Mouse (Mus musculus): ENCODE measurements around the gene Smco1.
"Not testable (repeated sequence)": the region's sequence is repeated elsewhere in the genome, so short reads cannot be mapped to it uniquely, and the experiment has no call there.

The Smco1 gene

DNA sequence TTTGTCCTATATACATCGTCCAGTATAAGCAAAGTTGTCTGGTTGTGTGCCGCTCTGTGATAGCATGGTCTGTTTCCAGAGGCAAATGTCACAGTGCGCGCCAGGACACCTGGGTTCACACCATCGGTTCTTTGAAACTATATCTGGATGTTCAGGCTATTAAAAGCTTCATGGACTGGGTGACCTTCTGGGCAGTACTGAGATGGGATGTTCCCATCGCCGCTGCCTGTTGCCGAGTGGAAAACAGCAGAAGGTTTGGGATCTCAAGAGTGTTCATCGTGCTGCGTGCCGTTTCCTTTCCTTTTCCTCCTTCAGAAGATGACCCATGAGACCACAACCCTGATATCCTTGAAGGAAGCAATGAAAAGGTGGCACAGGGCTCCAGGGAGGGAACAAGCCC, at the start of gene Smco1:
Smco1 (plus strand) TSS at position 178 of the 400 bp plus-strand sequence.
- no peak for DNase-seq (ENCODE audit: low spot score in 2 of 2)

DNA sequence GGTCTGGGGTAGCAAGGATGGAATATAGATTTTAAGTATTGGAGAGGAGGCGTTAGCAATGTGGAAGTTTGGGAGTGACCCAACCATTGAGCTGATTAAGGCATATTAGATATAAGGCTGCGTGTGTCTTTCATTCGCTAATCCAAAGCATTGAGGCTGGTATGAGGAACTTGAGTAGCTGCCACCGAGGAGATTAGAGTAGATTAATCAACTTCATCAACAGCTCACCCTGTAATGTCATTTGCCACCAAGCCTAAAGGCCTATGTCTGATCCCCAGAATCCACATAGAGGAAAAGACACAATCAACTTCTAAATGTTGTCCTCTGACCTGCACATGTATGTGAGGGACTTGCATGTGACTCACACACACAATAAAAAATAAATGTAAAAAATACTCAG, 49.5 kb upstream of the Smco1 start:
- no peak for DNase-seq (ENCODE audit: low spot score in 2 of 2)

DNA sequence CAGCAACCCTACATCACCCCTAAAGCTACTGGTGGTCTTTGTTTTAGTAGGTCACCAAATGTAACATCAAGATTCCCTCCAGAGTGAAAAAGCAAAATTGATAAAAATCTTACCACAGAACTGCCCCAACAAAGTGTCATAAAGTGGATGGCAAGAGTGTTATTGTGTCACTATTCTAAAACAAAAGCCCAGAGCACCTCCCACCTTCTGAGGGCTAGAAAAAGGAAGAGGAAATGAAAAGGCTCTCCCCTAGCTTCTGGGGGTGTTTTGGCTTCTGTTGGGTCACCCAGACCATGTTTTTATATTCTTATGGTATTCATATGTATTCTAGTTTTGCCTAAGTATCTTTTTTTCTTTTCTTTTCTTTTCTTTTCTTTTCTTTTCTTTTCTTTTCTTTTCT, 48.9 kb upstream of the Smco1 start:
- DNase-seq (ENCODE audit: low spot score in 2 of 2): no peak

DNA sequence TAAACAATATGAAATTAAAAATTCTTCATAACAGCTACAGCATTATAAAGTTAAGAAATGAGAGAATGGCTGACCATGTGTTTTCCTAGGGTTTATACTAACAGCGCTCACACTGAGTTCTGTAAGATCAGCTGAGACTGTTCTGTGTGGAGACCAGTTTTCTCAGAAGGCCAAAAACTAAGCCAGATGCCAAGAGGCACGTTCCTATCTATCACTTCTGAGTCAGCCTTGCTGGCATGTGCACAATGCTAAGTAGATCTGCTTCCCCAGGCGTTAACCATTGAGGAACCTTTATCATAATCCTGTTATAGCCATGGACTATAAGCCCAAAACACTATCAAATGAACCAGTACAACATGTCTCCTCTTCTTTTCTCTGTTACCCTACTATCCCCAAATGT, 39.2 kb upstream of the Smco1 start:
- not testable (repeated sequence) for DNase-seq (ENCODE audit: low spot score in 2 of 2)

DNA sequence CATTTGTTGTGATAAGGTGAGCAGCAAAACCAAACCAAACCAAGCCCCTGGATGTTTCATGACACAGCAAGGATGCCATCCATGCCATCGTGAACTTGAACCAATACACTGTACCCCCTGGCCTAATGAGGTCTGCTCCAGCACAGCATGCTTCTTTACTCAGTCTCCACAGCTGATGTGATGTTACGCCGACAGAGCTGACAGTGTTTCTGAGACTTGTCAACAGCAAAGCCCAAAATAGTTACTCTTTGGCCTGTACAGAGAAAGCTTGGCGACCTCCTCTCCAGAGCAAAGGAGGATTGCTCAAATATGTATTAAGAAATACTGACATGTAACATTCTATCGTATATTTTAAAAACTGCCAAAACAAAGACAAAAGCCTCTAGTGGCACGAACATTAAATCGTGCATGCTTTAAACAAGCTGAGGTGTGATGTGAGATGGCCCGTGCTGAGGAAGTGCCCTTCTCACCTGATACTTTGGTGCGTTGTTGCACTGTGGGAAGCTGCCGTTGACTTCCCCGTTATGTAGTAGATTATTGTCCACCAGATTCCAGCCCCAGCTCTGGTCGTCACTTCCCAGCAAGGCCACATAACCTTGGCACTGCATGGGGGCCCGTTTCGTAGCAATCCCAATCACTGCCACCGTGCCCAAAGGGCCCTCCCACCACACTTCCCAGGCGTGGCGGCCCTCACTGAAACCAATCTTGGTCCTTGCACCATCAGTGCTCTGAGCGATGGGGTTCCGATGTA, 33.2 kb upstream of the Smco1 start:
- DNase-seq (ENCODE audit: low spot score in 2 of 2): no peak

DNA sequence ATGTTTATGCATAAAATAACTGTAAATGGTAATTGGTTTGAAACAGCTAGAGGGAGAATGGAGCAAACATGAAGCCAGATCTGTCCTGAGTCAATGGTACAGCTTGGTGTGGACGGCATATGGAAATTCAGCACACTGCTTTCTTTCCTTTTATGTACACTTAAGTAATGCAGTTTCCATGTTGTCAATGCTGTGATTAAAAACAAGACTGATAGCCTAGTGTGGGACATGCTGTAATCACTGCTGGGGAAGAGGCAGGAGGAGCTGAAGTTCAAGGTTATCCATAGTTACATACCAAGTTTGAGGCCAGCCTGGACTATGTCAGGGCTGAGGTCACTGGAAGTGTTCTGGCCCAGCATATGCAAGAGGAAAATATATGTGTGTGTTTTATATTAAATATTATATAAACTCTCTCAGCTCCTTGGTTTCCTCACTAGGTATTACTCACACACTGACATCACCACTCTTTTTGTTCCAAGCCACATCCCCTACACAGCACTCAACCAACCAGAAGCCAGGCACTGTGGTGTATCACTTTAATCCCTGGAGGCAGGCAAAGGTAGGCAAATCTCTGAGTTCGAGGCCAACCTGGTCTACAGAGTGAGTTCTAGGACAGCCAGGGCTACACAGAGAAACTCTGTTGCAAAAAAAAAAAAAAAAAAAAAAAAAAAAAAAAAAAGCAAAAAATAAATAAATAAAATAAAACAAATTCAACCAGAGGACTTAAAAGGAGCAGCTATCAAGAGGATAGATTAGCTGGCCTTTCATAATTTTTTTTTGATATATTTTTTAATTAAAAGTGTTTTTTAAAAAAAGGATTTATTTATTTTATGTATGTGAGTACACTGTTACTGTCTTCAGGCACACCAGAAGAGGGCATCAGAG, 31.6 kb upstream of the Smco1 start:
- DNase-seq (ENCODE audit: low spot score in 2 of 2): no peak

DNA sequence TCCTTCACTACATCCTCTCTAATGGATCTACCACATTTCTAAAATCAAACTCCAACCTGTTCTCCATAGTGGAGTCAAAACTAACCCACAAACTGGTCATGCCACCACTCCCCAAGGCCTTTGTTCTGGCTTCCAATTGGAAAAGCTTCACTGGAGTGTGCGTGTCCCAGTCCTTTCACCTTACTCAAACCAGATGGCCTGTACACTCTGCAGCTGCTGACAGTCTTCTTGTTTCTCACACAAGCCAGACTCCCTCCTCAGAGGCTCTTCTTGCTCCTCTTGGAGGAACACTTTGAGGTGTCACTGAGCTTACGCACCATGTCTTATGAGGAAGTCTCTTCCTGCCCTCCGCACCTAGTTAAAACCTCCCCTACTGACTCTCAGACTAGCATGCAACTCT, 27.4 kb upstream of the Smco1 start:
- no peak for DNase-seq (ENCODE audit: low spot score in 2 of 2)

DNA sequence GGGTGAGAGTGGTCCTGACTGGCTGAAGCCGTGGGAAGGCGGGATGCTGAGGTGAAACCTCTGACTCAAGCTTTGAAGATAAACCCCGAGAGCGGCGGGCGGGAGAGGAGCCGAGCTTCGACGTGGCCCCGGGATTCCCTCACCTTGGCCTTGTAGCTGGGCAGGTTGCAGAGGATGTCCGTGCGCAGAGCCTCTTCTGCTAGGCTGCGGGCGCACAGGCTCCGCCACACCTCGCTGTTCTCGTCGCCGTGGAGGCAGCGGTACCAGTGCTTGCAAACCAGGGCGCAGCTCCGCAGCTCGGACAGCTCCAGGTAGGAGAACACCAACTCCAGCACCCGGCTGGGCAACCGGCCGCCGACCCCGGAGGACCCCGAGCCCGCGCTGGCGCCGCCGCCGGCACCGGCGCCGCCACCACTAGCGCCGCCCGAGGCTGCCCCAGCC, 24.9 kb upstream of the Smco1 start:
- peak; percentile 34 to 40 for DNase-seq (ENCODE audit: low spot score in 2 of 2)

DNA sequence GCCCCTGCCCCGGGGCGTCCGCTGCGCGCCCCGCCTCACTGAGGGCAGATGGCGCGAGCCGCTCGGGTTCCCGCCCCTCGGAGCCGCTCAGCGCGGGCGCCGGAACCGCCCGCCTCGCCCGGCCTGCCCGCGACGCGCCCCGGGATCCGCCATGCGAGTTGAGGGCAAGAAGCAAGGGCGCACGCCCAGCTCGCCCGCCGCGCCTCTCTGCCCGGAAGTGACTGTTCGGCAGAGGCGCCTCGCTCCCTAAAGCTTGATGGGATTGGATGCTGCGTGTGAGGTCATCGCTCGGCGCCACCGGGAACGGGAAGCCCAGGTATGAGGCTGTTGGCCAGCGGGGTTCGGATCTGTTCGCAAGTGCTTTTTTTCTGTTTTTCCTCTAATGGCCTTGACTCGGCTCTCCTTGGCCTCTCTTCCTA, 24.3 kb upstream of the Smco1 start, which contains the start of the genes Fbxo45 and Wdr53:
Fbxo45 (minus strand) TSS at position 207 of the 419 bp plus-strand sequence.
Wdr53 (plus strand) TSS at position 276 of the 419 bp plus-strand sequence.
- peak; percentile 93 to 97 for DNase-seq (ENCODE audit: low spot score in 2 of 2)

DNA sequence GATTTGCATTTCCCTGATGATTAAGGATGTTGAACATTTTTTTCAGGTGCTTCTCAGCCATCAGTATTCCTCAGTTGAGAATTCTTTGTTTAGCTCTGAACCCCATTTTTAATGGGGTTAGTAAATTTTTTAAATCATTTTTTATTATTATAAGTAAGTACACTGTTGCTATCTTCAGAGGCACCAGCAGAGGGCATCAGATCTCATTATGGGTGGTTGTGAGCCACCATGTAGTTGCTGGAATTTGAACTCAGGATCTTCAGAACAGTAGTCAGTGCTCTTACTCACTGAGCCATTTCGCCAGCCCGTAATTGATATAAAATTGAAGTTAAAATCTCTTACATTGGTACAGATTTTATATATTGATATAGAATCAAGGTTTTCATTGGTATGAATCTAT, 7.0 kb upstream of the Smco1 start:
- peak in 1 of 2 experiments; percentile 29 for DNase-seq (ENCODE audit: low spot score in 2 of 2)

DNA sequence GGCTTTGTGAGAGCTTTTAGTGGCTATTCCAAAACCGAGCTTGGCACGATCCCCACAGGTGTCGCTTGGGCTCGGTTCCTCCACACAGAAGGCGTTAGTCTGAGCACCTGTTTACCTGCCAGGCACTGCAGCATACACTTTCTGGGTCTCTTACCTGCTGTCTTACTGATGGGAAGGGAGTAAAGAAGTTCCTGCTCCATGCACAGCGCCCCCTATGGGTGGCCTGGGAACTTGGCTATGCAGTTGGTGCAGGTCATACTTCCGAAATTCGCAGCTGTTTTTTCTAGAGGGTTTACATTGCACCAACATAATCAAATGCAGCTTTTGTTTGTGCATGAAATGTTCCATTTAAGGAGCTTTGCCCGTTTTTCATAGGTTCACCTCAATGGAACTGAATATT, 2.1 kb downstream of the Smco1 start:
- peak in 1 of 2 experiments; percentile 17 for DNase-seq (ENCODE audit: low spot score in 2 of 2)

DNA sequence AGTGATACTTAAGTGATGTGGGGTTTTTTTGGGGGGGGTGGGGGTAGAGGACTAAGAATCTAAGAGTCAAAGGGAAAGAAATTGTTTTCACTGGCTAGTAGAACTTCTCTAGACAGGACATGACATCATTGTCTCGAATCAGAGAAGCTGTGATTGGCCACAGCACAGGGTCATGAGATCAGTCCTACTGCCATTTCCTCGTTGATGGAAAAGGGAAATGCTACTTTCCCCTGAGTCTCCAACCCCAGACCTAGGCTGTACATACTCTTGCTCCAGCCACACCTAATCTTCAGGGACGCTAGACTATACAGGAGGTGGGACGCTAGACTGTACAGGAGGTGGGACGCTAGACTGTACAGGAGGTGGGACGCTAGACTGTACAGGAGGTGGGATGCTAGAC, 3.8 kb downstream of the Smco1 start:
- DNase-seq (ENCODE audit: low spot score in 2 of 2): no peak

DNA sequence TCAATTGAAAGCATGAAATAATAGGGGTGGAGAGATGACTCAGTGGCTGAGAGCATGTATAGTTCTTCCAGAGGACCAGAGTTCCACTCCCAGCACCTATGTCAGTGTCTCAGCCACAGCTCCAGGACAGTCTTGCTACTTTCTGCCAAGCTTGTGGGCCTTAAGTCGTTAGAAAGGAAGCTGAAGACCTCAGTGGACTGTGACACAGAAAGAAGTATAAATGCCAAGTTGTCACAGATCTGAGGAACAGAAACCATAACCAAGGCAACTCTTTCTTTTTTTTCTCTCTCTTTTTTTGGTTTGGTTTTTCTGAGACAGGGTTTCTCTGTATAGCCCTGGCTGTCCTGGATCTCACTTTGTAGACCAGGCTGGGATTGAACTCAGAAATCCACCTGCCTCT, 4.6 kb downstream of the Smco1 start:
- DNase-seq (ENCODE audit: low spot score in 2 of 2): no peak

DNA sequence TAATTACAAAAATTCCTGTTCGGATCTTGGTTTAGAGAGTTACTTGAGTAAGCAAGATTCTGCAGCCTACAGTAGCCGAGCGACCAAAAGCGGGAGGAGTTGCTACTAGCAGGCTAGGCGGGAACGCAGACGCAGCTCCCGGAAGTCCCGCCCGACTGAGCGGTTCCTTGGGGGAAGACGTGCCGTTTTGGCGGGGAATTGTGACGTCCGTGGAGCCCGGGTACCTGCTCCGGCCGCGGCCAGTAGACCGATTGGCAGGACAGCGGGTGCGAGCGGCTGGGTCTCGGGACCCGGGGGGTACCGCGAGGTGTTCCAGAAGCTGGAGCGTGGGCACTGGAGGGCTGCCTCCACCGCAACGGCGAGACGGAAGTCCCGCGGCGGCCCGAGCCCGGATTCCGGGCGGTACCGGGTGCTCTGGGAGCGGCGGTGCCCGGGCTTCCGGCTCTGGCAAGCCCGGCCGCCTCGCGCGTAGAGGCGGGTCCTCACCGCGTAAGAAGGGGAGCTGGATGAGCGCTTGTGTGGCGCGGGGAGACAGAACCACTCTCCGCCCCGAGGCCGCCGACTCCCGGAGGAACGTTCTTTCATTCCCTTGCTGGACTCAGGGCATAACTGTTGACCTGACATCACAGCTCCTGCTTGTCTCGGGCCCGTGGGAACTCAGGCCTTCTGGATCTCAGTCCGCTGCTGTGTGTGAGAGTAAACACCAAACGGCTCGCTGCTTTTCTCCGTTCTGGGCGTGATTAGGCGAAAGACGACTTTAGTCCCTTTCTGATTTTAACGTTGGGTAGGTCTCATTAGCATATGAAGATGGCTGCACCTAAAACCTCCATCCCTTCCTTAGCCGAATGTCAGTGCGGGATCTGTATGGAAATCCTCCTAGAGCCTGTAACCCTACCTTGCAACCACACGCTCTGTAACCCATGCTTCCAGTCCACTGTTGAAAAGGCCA, 6.3 kb downstream of the Smco1 start, which contains the start of gene Rnf168:
Rnf168 (plus strand) TSS at position 152 of the 949 bp plus-strand sequence.
- peak; percentile 81 to 84 for DNase-seq (ENCODE audit: low spot score in 2 of 2)

DNA sequence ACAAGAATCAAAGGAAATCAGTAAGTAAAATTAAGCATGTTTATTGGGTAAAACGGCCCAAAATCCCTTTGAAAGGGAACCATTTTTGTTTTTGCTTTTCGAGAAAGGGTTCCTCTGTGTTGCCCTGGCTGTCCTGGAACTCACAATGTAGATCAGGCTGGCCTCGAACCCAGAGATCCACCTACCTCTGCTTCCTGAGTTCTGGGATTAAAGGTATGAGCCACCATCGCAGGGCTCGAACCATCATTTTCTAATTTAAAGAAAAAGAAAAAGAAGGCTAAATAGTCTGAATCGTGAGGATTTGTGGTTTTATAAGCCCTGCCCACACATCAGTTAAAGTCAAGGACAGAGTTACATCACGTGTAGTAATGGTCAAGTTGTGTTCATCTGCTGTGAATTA, 7.1 kb downstream of the Smco1 start:
- DNase-seq (ENCODE audit: low spot score in 2 of 2): no peak

DNA sequence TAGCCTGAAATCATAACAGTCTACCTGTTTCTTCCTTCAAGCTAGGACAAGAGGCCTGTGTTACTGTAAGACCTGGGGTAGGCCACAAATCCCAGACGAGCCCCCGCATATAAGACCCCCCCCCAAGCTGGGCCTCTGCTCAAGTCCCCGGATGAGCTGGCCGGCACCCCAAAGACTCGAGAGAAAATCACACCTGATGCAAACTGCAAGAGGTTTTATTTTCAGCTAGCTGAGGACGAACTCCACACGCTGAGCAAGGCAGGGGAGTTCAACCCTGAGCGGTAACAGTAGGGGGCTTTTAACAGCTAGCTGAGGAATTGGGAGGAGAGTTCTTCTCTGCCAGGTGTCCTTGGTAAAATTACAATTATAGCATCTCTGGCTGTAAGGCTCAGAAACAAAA, 8.9 kb downstream of the Smco1 start:
- DNase-seq (ENCODE audit: low spot score in 2 of 2): no peak

DNA sequence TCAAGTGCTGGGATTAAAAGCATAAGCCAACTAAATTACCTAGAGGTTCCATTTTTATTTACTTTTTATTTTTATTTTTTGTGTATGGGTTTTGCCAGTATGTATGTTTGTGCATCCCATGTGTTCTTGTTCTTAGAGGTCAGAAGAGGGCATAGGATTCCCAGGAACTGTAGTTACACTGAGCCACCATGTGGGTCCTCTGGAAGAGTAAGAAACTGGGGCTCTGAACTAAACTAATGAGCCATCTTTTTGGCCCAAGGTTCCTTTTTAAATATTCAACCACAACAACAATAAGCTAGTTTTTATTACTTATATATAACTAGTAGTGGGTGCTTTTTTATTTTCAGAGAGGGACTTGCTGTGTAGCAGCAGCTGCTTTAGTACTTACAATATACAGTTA, 11.3 kb downstream of the Smco1 start:
- DNase-seq (ENCODE audit: low spot score in 2 of 2): no peak

DNA sequence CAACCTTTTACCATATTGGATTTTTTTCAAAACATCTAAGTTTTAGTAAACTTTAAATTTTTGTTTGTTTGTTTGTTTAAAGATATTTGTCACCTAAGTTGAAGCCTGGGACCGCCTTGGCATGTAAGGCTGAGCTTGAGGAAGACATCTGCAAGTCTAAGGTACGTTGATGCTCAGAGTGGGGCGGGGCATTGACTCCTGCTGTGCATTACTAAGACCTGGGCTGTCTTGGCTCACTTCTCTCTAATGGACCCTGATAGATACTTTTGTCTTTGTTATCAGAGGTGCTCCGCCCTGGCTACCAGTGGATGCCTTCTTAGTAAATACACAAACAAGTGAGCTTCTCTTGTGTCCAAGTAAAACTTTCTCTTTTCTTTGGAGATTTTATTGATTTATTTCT, 20.6 kb downstream of the Smco1 start:
- no peak for DNase-seq (ENCODE audit: low spot score in 2 of 2)

DNA sequence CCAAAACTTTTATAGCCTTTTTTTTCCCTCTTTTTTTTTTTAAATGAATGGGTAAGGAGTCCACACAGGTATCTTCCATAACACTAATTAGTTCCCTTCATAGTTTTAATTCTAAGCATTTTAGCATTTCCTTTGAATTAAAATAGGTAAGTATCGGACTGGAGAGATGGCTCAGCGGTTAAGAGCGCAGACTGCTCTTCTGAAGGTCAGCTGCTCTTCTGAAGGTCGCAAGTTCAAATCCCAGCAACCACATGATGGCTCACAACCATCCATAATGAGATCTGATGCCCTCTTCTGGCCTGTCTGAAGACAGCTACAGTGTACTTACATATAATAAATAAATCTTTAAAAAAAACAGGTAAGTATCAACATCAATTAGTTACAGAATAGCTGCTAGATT, 28.3 kb downstream of the Smco1 start:
- DNase-seq (ENCODE audit: low spot score in 2 of 2): not testable (repeated sequence)

DNA sequence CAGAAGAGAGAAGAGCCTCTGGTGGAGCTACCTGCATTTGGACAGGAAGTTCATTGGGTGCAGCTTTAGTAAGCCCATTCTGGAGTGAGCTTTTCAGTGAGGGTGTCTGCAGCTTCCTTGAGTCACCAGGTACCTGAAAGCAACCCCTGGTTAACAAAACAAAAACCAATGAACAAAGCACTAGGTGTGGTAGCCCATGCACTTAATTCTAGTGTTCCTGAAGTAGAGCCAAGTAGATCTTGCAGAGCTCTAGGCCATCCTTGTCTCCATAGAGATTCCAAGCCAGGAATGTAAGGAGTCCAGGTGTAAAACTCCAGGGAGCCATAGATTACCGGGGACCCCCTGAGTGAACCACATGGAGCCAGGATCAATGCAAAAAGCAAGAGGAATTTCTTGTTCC, 31.8 kb downstream of the Smco1 start:
- no peak for DNase-seq (ENCODE audit: low spot score in 2 of 2)

DNA sequence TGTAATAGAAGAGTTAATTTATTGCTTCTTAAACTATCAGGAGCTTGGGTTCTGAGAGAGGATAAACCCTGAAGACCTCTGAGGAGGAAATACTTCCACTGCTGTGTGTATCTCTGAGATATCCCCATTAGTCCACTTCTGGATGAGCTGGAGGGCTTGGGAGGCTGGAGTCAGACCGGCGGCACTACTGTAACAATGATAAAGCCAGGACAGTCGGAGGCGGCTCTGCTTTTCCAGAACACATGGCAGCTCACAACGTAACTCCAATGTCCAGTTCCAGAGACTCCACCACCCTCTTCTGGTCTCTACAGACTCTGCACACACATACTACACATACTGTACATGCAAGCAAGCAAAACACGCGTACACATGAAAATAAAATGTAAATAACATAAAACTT, 32.6 kb downstream of the Smco1 start:
- no peak for DNase-seq (ENCODE audit: low spot score in 2 of 2)

DNA sequence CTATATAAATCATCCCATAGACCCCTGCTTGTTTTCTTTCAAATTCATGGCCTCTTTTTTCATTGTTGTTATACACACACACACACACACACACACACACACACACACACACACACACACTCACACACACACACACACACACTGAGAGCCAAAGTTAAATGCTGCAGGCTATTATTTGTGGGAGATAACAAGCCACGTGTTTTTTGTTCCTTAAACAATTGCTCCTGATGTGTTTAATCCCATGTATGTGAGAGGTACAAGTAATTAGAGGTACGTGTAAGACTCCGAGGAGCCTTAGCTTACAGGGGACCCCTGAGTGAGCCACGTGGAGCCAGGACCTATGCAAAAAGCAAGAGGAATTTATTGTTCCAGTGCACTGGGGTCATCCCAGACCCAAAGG, 40.7 kb downstream of the Smco1 start:
- DNase-seq (ENCODE audit: low spot score in 2 of 2): no peak

All from spleen, postnatal 14 days (tissue).